Mouse (Mus musculus) CH12F3 (cell line): ENCODE results near the gene Inpp5a.

Source experiments
- in situ Hi-C: fragments of 300-500 bp; cut with MboI; formaldehyde crosslinking; loops from 2 replicates; pipeline ENCODE4 v1.14.3; 2020; ENCODE audit warnings: low sequenced_read_pairs

Gene Inpp5a

DNA sequence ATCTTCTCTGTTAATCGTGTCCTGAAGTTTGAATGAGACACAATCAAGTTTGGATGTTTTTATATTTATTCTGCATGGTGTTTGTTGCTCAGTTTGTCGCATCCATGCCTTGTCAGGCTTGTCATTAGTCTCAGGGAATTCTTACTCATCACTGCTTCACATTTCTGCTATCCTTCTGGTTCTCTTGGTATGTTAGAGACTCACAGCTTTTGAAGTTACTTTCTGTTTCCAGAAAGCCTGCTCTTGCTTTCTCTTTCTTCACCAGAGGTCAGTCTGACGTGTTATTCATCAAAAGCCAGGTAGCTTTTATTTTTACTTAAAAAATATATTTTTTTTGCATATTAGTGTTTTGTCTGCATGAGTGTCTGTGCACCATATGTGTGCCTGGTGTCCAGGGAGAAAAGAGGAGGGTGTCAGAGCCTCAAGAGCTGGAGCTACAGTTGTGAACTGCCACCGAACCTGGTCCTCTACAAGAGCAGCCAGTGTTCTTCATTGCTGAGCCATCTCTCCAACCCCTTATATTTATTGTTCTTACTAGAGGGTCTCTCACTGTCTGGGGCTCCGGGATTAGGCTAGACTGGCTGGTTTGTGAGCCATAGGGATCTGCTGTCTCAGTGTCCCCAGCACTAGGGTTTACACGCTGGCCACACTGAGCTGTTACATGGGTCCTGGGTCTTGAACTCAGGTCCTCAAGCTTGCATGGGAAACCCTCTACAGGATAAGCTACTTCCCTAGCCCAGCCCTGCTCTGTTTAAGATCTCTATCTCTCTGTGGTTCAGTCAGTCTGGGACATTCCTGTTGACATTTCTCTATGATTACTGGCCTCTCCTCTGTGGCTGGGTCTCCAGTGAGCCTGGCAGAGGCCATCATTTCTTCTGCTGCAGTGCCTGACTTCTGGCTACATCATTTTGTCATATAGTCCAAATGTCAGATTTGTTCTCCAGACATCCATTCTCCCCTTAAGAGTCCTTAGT lies 51.3 kb downstream of the Inpp5a start:
- in situ Hi-C loops = no loop called here

DNA sequence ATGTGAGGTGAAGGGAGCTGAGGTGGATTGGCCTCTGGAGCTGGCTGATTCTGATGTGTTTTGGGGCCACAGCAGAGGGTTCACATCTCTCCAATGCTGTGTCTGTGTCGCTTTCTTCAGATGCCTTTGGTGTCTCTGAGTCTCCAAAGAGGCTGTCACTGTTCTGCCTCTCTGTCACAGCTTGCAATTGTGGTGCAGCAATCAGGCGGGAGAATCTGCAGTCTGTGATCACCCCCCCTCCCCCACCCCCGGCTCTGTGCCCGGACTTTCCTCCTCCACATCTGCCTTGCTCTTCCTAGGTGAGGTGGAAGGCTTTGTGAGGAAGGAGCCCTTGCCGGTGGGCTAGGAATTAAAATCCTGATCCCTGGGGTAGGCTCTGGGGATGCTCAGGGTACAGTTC lies 52.1 kb downstream of the Inpp5a start:
- in situ Hi-C loops = no loop called here

DNA sequence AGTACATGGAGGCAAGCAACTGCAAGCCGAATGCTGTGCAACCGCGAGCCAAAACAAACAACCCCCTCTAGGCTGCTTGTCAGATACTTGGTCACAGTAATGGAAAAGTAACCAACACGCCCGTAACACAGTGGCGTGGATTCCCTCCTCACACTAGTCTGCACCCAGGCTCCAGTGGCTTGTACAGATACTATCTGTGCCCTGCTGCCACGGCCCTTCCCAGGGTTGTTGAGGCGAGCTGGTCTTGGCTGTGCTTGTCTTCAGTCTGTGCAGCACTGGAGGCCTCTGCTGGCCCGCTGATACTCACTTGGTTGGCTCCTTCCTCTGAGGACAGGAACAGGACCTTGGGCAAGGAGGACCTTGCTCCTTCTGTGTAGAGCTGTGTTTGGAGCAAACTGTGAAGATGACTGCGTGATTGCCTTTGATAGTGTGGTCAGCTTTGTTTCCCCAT lies 52.9 kb downstream of the Inpp5a start:
- in situ Hi-C loops = no loop called here

DNA sequence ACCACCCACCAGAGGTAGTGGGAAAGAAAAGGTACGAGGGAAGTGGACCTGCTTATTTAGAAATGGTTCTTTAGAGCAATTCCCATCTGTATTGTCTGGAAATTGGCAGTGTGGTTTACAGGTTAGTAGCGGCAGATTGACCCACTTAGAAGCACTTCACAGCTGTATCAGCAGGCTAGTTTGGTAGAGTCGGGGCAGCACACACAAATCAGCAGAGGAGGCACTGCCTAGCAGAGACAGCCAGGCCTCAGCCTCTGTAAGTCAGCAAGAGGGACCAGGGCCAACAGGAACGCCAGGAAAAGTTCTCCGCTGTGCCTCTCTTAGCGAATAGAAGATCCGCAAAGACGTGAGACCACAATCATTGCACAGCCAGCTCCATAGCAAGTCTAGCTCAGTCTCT lies 56.7 kb downstream of the Inpp5a start:
- in situ Hi-C loops = no loop called here

DNA sequence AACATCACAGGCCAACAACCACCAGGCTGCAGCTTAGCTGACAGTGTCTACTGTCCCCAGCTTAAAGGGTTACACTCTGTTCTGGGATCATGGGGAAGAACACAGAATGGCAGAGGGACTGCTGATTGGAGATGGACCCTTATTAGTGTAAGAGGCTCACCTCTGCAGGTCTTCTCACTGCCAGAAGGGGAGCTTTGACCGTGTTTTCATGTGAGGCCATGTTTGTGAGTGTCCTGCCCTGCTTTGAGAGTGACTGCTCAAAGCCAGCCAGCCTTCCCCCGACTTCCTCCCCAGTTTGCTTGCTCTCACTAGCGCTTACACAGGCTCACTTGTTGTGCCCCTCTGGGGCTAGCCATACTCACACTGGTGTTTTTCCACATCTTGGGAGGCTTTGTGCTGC lies 58.5 kb downstream of the Inpp5a start:
- in situ Hi-C loops = no loop called here

DNA sequence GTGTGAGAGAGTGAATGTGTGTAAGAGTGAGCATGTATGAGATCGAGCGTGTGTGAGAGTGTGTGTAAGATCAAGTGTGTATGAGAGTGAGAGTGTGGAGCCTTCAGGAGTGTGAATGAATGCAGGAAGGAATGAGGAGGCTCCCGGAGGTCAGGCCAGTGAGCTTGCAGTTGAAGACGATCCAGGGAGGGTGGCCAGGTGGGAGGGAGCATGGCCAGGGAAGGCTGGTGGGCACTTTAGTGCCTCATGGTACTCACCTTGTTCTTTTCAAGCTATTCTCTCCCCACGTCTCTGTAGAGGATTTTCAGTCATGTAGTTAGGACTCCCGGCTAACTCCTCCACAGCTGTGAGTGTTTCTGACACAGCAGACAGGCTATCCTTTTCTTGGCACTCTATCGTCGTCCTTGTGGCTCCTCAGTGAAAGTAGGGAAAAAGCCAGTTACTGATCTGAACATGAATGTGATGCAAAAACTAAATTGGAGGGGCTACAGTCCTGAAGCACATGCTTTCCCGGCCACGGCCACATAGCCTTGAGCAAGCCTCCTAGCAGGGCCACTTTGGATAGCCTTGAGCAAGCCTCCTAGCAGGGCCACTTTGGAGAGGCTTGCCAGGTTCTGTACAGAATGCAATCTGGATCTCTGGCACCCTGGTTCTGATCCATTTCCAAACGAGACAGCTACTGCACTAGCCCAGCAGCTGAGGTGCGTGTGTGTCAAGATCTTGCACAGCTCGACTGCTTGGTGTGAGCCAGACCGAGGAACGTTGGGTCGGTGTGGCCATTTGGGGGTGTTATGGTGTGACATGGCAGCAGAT lies 61.5 kb downstream of the Inpp5a start:
- in situ Hi-C loops = no loop called here

DNA sequence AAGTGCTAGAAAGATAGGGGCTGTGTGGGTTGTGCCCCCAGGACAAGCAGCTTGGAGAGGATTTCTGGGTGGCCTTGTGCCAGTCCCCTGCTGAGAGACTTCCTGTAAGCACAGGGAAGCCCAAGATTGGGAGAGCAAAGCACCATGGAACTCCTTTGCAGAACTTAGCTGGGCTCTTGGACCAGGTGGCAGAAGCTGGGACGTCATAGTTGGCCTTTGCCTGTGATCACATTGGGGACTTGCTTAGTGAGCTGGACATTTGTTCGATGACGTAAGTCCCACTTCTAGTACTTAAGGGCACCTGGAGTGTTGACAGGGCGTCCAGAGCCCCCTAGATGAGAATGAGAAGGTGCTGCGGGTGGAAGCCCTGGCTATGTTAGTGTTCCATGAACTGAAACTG lies 62.8 kb downstream of the Inpp5a start:
- in situ Hi-C loops = no loop called here

DNA sequence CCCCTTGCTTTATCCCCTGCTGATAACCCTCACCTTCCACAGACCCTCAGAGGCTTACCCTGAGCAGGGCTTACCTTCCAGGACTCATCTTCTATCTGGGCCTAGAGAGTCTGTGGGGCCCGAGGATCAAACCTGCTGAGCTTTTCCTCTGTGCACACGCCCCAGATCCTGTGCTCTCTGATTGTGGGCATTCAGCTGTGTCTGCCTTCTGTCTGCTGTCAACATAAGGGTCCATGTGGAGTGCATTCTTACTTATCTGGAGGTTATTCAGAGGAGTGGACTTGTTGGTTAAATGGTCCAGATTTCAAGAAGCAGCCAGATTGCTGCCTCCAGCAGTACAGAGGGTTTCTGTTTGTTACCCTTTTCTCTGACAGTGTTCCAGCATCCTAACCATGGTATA lies 63.3 kb downstream of the Inpp5a start:
- in situ Hi-C loops = no loop called here

DNA sequence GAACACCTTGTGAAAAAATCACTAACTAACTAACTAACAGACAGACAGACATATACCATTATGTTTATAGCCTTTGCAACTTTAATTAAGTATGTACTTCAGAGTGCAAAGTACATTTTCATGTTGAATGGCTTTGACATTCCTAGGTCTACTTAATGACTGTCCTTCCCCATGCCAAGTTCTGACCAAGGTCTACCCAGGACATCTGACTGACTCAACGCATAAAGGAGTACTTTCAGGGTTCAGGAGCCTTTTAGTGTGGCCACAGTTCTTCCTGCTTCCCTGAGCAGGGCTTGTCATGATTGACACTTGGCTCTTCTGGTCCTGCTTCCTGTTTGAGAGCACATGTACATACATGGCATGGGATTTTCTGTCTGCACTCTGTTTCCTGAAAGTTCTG lies 64.3 kb downstream of the Inpp5a start:
- in situ Hi-C loops = no loop called here

DNA sequence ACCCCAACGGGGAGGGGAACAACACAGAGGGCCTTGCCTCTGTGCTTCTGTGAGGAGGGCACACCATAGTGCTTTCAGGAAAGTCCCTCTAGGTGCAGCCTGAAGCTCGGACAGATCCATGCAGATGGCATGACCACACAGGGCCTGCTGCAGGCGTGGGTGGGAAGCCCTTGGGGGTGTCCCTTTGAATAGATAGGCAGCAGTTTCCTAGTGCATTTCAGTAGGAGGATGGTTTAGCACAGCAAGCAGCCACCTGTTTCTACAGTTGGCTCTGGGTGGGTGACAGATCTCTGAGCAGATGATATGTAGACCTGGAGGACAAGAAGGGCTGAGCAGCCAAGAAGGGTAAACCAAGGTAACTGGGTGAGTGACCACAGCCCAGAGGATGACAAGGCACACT lies 65.4 kb downstream of the Inpp5a start:
- in situ Hi-C loops = no loop called here

DNA sequence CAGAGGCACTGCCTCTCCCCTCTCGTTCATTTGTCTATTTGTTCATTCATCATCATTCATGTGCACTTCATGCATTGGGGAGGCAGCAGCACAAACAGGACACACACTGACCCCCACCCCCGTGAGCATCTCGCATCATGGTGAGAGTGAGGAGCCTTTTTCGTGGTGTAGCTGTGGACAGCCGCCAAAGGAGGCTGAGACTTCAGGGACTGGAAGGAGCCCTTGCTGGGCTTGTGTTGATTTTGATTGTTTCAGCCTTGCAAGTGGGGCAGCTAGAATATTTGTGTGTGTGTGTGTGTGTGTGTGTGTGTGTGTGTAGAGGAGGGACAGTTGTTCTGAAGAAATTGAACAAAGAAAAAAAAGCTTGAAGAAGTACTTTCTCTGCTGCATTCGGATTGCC lies 67.8 kb downstream of the Inpp5a start:
- in situ Hi-C loops = no loop called here

DNA sequence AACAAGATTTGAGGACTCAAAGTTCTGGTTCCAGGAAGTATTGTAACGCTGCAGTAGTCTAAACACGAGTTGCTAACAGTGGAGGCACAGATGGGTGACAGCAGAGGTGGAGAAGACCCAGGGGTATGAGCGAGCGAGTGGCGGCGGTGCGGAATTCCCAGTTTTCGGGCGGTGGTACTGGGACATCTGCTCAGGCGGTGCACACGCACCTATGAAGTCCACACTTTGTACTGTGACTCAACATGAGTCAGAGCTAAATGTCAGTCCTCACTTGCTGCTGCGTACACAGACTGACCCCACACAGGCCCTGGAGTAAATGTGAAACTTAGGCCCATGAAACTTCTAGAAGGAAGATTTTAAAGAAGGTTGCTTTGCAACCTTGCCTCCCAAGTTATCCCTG lies 72.4 kb downstream of the Inpp5a start:
- in situ Hi-C loops = no loop called here

DNA sequence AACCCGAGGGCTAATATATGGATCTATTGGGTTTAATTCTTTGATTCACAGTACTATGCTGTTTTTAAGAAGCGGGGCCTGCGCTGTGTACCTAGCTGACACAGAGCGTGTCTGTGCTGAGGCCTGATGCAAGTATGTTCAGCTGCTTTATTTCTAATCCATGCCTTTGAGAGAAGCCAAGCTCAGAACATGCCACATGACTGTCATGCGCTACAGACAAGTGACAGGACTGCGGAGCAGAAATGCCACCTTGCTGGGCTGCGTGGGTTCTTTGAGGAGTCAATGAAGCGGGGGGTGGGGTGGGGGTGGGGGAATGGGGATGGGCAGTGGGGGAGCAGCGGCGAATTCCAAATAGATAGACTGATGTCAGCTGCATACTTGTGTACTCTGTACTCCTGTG lies 73.2 kb downstream of the Inpp5a start:
- in situ Hi-C loops = no loop called here

DNA sequence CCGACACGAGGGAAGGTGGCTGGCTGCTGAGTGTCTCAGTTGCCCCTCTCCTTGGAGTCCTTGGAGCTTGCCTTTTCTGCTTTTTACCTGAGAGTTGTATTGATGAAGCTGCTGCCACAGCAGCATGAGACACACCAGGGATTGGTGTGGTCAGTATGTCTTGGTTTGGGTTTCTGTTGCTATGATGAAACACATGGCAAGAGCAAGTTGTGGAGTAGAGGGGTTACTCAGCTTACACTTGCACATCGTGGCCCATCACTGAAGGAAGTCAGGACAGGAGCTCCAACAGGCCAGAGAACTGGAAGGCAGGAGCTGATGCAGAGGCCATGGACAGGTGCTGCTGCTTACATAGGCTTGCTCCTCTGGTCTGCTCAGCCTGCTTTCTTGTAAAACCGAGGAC lies 76.6 kb downstream of the Inpp5a start:
- in situ Hi-C loops = no loop called here

DNA sequence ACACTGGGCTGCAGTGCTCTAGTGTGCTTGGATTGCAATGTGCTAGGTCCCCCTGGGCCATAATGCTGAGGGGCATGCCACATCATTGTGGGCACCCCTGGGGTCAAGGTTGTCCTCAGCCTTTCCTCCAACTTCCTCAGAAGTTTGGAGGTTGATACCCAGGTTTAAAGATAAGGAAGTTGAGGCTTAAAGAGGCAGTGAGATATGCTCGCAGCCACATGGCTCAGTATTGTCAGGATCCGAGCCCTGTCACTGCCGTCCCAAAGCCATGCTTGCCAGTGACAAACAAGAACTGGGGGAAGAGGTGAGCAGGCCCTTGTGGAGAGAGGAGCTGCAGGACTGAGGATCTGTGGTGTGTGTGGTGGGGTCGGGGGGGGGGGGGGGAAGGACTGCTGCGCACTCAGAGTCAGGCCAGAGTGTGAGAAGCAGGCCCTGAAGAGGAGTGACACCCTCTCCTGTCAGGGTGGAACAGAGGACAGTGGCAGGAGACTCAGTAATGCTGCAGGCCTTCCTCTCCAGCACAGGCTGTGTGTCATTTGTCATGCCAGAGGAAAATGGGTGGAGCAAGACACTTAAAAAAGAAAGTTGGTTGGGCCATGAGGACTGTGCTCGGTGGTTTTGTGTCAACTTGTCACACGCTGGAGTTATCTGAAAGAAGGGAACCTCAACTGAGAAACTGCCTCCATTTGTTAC lies 77.7 kb downstream of the Inpp5a start:
- in situ Hi-C loops = no loop called here

DNA sequence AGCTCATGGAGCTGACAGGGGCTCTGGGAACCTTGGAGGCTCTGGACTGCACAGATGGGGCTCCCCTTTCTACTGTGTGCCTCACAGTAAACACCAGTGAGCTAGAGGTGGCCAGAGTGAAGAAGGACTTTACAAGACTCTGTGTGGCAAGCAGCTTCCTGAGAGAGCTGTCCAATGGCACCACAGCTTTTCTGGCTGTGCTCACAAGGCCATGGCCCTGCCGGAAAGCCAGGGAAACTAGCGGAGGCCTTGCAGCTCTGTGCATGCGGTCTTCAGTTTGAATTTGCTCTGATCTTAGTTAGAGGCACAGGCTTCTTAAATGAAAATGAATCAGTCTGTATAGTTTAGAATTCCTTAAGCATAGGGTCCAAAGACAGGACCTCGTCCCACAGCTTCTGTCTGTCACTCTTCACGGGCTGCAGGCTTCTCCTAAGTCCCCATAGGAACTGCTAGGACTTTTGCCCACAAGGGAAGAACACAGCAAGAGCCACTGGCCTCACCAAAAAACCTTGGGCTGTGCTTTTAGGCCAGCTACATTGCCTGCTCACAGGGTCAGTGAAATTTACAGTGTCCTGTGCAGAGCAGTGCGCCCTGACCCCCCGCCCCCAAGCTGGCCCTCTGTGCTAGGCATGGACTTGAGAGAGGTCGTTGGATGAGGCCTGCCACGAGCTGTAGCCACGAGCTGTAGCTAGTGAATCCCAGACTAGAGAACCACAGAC lies 78.4 kb downstream of the Inpp5a start:
- in situ Hi-C loops = no loop called here

DNA sequence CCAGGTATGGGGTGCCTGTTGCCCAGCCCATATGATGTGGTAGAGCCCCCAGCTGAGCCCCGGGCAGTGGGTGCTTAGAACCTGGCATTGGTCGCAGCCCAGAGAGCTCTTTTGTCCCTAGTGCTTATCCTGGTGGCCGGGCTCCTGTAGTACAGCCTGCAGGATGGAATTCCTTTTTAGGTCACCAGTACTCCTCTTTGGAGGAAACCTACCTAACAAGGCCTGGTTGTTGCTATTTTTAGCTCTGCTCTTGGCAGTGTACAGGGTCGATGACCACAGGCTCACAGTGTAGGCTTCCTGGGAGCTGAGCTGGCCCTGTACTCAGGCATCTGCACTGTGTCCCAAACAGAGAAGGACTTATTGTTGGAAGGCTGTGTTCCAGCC lies 79.0 kb downstream of the Inpp5a start:
- in situ Hi-C loops = no loop called here

DNA sequence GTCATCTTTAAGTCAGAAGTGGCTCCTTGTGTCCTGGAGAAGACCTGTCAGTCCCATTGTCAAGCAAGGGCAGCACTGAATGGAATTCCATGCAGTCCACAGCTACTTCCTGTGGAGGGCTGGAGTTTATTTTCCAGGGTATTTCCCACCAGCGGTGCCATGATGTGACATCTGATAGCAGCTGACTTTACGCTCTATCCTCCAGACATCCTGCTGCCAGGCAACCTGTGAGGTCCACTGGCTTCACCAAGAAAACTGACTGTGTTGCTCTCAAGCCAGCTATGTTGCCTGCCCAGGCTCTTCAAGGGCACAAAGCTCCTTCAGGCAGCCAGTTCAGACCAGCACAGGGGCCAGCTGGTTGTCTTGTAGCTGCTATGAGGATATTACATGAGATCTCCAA lies 79.5 kb downstream of the Inpp5a start:
- in situ Hi-C loops = no loop called here

DNA sequence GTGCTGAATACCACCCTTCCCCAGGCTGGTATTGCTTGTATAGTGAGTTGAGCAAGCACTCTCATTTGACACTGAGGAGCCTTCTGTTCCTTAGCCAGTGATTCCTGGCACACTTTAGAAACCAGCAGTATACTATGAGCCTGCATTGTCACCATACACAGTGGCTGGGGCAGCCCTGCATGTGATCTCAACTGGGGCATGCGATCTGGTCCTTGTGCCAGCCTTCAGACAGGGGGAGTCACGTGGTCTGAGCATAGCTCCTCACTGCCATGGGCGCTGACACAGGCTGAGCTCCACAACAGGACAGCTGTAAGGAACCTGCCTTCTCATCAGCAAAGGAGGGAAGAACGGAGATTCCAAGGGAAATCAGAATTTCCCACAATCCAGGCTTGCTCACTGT lies 80.5 kb downstream of the Inpp5a start:
- in situ Hi-C loops = no loop called here

DNA sequence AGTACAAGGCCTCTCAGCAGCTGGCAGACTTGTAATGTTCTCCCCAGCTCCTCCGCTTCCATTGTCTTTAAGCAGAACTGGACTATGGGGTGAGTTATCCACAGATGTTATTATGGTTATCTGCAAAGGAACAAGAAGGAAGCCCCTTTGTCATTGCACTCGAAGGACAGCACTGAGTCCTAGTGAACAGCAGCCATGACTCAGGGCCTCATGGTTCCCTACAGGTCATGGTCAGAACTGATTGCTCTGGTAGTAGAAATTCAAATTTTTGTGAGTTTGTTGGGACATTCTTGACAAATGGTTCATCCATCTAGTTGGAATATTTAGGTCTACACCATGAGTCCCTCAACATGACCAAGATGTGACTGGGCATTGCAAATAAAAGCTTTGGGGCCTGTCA lies 81.6 kb downstream of the Inpp5a start:
- in situ Hi-C loops = loop anchor here (10.0 kb wide), 1 partner anchor 236 kb away; no protein-coding TSS in a partner anchor

DNA sequence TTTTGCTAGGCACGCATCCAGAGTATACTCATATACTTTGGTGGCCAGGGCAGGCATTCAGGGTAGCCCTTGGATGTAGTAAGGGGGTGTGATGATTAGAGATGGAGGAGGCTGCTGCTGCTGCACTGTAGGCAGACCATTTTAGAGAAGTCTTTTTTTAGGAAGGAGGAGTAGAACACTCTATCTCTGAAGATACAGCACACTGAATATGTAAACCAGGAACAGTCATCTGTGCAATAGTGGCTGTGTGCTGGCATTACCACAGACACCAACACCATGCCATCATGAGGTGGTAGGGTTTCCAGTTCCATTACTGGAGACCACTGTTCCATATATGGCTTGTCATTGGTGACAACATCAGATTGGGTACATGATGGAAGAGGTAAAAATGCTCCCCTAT lies 83.1 kb downstream of the Inpp5a start:
- in situ Hi-C loops = loop anchor here (10.0 kb wide), 1 partner anchor 237 kb away; no protein-coding TSS in a partner anchor
